Mouse (Mus musculus) hematopoietic stem cell, adult 5-6 weeks (primary cell): ENCODE measurements around the gene 4930404N11Rik. TPM values are rescaled to one million over a fixed set of nuclear protein-coding genes. Genes with fewer than 3 reads are reported as not detected.
A peak's percentile ranks its signal among the peaks of the same experiment; 100 is the strongest.

Experiments used
- ATAC-seq, 2 experiments: fragments of 125-278 bp in 1 of 2; replicated peaks in 1 of 2; 2 replicates each; pipeline ENCODE4 v1.8.0; 2016 to 2017; ENCODE audit warnings: inconsistent platforms in 2 of 2, mild to moderate bottlenecking in 2 of 2, moderate number of reproducible peaks in 2 of 2, low read depth in 1 of 2, moderate TSS enrichment in 1 of 2; ENCODE audit not compliant: low FRiP score in 2 of 2, poor library complexity in 2 of 2, severe bottlenecking in 2 of 2, insufficient read depth in 1 of 2, low TSS enrichment in 1 of 2
- total RNA-seq: library from RNA; stranded (forward); fragments of 172-1452, 232-1000 nt; gene quantifications from 2 replicates; pipeline ENCODE4 v1.2.3, GENCODE M21; 2017

The 4930404N11Rik gene
- total RNA-seq, 1 experiment from 2014 or later, result 1.1 TPM

DNA sequence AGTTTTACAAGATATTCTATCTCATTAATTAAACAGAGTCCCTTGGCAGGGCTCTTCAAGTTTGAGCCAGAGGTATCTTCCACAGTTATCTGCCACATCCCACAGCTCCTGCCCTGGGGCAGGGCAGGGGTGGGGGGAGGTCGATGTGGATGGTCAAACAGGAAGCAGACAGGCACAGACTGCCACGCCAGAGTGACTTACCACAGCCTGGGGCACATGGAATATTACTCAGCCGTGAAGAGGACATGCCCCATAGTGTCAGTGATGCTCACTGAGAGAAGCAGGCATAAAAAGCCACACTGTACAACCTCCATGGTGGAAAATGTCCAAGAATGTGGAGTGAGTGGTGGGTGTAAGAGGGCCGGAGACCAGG lies 20.5 kb downstream of the 4930404N11Rik start:
- ATAC-seq, result no peak

DNA sequence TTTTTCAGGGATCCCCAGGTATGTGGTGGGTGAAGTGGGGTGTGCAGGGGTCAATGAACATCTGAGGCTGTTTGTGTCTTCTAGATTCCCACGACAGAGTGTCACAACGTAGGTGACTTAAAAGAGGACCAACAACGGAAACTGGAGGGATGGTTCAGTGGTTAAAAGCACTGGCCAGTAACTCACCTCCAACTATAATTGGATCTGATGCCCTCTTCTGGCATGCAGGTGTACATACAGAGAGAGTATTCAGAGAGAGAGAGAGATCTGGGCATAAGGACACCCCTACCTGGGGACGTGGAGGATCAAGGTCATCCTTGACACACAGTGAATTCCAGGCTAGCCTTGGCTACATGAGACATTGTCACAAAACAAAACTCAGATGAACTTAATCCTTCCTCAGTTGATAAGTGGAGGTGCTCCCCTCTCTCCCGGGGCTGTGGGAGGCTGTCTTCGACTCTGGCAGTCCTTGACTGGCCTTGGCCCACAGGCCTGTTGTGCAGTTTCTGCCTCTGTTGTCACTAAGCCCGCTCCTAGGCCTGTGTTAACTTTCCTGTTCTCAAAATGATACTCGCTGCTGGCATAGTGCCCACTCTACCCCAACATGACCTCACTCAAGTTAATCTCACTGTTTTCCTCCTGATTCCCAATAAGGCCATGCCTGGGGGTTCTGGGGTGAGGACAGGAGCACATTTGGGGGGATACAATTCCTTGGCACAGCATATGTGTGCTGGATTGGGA lies 21.0 kb downstream of the 4930404N11Rik start:
- ATAC-seq, result no peak

DNA sequence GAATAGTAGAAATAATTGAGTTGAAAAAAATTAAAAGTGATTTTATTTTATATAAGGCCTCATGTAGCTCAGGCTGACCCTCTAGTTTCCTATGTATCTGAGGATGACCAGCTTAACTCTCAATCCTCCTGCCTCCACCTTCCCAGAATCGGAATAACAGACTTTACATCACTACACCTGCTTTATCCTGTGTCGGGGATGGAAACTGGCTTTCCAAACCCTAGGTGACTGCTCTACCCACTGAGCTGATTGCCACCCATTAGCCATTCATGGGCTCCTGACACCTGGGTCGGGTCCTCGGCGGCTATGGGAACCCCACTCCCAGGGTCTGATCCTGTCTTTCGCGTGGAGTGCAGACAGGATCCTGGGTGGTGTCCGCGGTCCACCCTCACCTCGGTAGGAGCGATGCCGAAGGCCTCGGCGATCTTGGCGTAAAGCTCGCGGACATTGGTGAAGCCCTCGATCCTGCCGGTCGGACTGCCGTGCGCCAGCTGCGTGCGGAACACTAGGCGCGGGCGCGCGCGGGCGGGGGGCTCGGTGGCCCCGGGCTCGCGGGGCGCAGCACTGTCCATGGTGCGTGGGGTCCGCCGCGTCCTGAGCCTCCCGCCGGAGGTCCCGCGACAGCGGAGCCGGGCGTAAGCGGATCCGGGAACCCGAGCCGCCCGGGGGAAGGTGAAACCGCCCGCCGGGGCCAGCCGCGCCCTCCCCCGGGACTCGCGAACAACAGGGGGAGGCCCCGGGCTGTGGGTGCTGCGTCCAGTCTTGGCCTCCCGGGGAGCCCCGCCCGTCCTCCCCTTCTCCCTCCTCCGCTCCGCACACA lies 22.7 kb downstream of the 4930404N11Rik start, which contains the start of gene Gipc3:
Gene Gipc3 (minus strand): TSS at position 581 of the 820 bp plus-strand sequence.
- ATAC-seq, result no peak

DNA sequence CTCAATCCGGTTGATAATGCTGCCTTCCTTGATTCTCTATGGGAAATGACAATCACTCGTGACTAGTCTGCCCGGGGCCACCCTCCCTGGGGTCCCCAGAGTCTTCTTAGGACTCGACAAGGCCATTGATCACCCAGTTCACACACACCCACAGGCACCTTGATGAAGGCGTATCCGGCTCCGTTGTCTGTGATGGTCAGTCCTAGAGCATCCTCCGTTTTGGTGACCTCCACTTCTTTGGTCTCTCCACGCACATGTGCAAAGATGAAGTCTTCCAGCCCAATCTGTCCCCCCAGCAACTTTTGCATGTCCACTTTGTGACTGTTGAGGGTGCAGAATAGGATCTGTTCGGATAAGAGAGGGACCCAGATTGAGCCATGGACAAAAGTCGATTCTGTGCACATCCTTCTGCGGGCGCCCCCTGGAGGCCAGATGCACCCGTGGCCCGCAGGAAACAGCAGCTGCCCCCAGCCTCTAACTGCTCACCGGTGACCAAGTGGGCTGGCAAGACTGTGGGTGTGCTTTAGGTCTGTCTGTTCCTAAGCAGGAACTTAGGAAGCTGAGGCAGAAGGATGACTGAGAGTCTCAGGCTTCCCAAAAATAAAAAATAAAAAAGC lies 24.2 kb downstream of the 4930404N11Rik start:
- ATAC-seq, result peak; percentile 54 to 56; a peak in 3 of 4 replicates

DNA sequence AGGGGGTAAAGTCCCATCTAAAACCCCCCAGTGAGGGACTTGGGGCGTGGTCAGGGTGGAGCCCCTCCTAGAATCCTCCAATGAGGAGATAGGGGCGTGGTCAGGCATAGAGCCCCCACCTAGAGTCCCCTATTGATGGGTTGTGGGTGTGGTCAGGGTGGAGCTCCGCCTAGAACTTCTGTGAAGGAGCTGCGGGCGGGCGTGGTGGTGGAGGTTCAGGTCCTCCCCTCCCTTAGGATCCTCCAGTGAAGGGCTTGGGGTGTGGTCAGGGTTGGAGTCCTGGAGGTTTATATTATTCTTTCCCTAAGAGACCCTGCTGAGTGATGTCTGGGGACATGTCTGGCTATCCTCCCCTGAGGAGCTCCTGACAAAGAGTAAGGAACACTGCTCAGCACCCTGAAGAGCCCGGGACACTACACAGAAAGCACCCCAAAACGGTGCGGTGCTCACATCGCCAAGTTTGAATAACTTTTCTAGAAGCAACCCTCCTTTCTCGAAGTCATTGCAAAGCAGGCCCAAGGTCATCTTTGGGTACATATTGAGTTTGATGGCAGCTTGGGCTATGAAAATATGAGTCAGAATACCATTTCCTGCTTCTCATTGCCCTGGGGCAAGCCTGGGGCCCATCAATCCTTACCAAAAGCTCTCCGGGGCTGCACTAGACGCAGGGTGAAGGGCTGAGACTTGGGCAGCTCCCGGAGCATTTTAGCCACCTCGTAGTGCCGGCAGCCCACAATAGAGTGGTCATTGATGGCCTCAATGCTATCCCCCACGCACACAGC lies 24.9 kb downstream of the 4930404N11Rik start:
- no peak for ATAC-seq

DNA sequence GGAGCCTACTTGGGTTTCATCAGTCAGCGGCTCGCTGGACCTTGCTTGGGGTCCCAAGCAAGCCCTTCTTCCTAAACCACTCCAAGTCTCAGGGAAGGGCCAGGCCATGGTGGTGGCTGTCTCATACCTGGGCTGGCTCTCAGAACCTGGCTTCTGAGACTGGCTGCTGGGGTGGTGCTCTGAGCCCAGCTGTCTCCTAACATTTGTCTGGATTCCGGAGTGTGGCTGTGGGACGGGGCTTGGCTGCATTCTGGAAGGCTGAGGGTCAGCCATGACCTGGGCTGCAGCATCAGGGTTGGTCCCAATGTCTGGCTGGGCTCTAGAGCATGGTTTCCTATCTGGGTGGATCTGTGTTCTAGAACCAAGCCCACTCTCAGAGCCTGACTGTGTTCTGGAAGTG lies 29.1 kb downstream of the 4930404N11Rik start:
- ATAC-seq, result no peak

DNA sequence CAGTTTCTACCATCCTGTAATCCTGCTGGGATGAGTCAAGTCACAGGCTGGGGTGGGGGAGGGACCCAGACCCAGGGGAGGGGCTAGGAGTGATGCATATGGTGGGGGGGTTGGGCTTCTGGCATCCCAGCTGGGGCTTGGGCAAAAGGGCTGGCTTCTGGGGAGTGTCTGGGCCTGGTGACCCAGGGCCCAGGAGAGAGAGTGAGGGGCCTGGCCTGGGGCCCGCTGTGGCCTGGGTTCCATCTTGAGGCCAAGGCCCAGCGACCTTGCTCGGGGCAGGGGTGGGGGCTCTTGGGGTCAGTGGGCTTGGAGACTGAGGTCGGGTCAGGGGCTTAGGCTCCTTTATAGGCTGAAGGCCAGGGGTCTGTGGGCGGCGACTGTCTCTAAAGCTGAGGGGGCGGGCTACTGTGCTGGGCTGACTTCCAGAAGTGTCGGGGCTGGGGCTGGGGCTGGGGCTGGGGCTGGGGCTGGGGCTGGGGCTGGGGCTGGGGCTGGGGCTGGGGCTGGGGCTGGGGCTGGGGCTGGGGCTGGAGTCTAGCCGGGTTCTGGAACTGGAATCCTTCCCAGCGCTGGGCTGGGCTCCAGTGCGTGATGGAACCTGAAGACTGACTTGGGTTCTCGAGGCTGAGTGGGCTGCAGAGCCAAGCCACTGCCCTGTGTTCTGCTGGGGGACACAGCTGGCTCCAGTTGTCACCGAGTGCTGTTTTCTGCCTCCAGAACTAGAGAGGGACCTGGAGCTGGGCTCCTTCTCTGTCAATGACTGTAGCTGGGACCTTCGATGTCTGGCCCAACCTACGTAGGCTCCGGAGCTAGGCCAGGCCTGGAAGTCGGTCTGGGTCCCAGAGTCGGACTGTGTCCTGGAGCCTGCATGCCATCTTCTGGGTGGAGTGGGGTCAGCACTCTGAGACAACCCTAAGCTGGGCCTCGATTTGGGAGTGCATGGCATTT lies 29.9 kb downstream of the 4930404N11Rik start:
- no peak for ATAC-seq

DNA sequence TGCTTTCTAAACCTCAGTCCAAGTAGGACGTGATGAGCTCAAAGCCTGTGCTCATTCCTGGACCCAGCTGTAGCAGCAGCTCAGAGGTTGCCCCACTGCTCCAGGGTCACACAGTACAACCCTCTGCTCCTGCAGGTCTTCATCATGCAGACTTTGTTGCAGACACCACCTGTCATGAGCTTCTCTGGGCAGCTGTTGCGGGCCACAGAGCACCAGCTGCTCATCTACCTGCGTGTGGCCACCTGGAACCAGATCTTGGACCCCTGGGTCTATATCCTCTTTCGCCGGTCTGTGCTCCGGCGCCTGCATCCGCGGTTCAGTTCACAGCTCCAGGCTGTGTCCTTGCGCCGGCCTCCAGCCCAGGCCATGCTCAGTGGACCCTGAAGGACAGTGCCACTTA lies 31.3 kb downstream of the 4930404N11Rik start:
- no peak for ATAC-seq

DNA sequence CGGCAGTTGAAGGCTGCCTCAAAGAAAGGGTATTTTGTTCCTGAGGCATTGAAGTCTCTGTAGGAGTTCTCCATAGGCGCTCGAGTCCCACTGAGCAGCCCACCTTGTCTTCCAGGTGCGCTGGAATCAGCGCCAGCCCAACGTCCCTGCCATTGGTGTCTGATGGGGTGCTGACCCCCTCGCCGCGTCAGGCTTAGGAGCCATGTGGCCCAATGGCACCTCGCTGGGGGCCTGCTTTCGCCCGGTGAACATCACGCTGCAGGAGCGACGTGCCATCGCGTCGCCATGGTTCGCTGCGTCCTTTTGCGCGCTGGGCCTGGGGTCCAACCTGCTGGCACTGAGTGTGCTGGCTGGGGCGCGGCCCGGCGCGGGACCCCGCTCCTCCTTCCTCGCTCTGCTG lies 33.3 kb downstream of the 4930404N11Rik start:
- no peak for ATAC-seq

DNA sequence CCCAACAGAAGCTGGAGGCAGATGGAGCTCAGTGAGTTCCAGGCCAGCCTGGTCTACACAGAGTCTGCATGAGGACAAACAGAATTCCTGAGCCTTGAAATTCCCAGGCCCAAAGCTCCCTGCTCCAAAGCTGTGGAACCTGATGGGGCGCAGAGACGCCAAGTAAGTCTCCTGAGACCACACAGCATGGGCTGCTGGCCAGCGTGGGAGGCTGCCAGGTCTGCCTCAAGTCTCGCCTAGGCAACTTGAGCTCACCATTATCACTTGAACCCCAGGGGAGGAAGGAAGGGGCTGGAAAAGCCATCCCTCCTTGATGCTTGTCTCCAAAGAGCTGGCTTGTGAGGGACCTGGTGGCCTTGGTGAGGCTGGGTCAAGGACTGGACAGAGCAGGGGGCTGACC lies 35.6 kb downstream of the 4930404N11Rik start:
- ATAC-seq, result no peak

DNA sequence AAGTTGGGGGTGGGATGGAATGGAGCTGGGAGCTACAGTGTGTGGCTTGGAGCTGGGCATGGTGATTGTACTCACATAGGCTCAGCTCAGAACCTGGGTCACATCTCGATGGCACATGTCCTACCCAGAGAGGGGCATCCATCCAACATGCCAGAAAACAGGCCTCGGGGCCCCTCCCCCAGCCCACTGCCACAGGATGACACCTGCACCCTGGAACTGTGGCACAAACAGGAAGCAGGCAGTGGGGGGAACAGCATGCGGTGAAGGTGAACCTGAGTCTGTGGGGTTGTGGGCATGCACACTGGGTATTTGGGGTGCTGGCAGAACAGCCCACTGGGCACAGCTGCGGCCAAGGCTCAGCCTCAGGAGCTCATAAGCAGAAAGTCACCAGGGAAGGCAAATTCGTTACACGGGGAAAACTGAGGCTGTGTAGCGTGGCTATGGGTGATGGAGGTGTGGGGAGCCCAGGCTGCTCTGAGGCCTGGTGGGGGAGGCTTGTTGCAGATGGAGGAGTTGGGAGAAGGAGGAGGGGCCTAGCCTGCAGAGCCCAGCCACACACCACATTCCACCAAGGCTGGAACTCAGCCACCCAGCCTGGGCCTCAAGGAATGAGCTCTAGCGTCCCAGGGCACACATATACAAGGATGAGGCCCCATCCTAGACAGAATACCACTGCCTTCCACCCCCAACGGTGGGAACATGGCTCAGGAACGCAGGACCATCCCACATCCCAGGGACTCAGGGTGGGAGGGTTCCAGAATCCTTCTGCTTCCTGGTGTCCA lies 36.2 kb downstream of the 4930404N11Rik start:
- ATAC-seq, result peak; percentile 66 to 70

DNA sequence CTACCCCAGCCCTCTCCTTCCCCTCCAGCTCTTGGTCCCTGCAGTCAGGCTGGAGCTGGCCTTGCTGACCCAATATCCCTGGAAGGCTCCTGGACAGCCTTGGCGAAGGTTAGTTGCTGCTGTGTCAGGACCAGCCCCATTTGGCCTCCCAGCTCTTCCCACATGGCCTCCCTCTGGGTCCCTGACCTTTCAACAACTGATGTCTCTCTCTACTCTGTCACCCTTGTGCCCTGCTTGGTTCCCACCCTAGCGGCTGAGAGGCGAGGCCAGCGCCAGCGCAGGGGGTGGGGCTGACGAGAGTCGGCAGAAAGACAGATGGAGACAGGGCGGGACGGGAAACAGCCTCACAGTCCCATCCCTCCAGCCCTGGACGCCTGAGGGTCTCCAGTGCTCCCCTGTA lies 37.2 kb downstream of the 4930404N11Rik start, which contains the start of gene Tbxa2r:
Gene Tbxa2r (plus strand): TSS at position 346 of the 400 bp plus-strand sequence.
- ATAC-seq, result peak; percentile 22 to 47; a peak in 1 of 4 replicates

DNA sequence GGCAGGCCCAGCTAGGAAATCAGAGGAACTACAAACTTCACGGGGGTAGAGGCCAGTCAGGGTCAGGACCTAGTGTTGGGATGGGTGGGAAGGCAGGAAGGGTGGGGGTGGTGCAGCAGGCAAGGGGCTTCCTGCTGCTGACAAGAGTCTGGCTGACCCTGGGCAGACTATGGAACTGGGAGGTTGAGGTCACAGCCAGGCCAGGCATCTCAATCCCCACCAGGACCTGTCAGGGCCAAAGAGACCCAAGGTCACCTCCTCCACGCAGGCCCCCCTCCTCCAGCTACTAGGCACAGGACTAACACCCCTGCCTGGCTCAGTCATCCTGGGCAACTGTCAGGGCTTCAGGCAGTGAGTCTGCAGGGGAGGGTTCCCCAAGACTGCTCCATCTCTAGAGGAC lies 37.7 kb downstream of the 4930404N11Rik start:
- ATAC-seq, result no peak

DNA sequence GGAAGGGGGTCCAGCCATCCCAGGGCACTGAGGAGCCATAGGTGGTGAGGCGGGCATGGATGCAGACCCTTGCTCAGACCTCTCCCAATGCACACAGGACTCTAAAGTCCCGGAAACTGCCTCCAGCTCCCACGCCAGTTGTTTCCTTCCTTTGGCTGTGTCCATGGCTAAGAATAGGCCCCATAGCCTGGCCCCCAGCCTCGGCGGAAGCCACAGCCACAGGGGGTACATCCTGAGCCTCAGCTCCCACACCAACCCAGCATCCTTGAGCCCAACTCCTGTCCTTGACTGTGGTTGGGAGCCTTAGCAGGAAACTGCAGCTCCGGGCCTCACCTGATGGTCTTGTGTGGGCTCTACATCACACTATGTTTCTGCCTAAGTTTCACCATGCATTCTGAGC lies 38.8 kb downstream of the 4930404N11Rik start:
- peak; percentile 50 for ATAC-seq

DNA sequence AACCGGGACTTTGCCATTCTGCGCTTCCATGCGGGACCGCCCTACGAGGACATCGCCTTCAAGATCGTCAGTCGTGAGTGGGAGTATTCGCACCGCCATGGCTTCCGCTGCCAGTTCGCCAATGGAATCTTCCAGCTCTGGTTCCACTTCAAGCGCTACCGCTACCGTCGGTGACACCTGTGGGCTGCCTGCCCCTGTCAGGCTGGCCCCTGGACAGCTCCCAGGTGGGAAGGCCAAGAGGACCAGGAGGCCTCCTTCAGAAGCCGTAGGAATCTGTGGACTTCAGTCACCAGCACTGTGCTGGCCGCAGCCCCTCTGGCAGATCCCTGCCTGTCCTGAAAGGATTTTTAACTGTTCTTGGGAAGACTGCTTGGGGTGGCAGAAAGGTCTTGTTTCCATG lies 39.8 kb downstream of the 4930404N11Rik start:
- no peak for ATAC-seq

DNA sequence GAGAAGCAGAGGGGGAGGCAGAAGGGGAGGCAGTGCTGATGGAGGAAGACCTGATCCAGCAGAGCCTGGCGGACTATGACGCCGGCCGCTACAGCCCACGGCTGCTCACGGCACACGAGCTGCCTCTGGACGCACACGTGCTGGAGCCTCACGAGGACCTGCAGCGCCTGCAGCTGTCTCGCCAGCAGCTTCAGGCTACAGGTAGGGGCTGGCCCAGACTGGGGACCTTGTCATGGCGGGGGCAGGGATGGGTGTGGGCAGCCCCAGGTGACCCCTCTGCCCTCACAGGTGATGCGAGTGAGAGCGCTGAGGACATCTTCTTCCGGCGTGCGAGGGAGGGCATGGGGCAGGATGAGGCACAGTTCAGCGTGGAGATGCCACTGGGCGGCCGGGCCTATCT lies 40.4 kb downstream of the 4930404N11Rik start:
- ATAC-seq, result no peak
